Mouse (Mus musculus) MEL-GATA-1-ER (cell line): Measurements from ENCODE around the gene Naif1.

ENCODE experiments used
- DNase-seq: peaks from one replicate; pipeline ENCODE4 v3.0.0-alpha.2; 2012; ENCODE audit warnings: low read depth; ENCODE audit errors: extremely low read depth

Naif1 gene

GRCm38 (mm10) chr2:32499365-32499764 lies 49.1 kb downstream of the Naif1 start:
- DNase-seq, result no peak

- no peak for DNase-seq
Measured at GRCm38 (mm10) chr2:32500461-32500860, 50.2 kb downstream of the Naif1 start.

- DNase-seq, result no peak
Measured at GRCm38 (mm10) chr2:32501754-32502324, 51.6 kb downstream of the Naif1 start.

GRCm38 (mm10) chr2:32502843-32503242 lies 52.6 kb downstream of the Naif1 start:
- no peak for DNase-seq

GRCm38 (mm10) chr2:32503588-32503987 lies 53.3 kb downstream of the Naif1 start:
- no peak for DNase-seq

GRCm38 (mm10) chr2:32505536-32505935 lies 55.3 kb downstream of the Naif1 start:
- no peak for DNase-seq
